22 mouse cellular contexts compared by ENCODE assay signal in the genomic region with DNA sequence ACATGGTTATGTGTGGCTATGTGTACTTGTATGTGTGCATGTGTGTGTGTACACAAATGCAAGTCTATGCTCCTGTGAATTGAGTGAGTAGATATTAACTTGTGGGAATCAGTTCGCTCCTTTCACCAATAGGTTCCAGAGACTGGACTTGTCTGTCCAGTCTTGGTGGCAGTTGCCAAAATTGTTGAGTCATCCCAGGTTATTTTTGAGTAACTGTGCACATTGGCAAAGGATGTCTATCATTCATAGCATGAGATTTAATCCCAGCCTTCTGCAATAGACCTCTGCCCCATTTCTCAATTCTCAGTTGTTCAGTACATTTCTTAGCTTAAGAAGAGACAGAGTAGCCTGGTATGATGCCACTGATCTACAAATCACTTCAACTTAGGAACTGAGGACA. TPM values are rescaled to one million over a fixed set of nuclear protein-coding genes. Genes with fewer than 3 reads are reported as not detected.
"Had no signal": no experiment of that assay in that cellular context is flagged by ENCODE, and none has a peak within 500 bp of the region (broad histone marks: within the 10 kb centered on the region; RNA-seq: fewer than 3 reads in every experiment).

No protein-coding gene starts in this region.

- H3K4me3 ChIP-seq: limb, embryonic 13.5 days; liver, embryonic 12.5 days; midbrain, embryonic 12.5 days; neural tube, embryonic 13.5 days; stomach, embryonic 15.5 days had no signal

- DNase-seq: kidney, adult 8-10 months; kidney, postnatal 36 days; layer of hippocampus, adult 9-11 months; layer of hippocampus, postnatal 36 days; left cerebral cortex, postnatal 4 days; lung, embryonic 14.5 days; lung, postnatal 10 days; lung, postnatal 4 days; retina, postnatal 1 day; right cerebral cortex, postnatal 4 days; thymus, adult 2 months; thymus, postnatal 25 days had no signal

- H3K27ac ChIP-seq: limb, embryonic 13.5 days; liver, embryonic 12.5 days; midbrain, embryonic 12.5 days; neural tube, embryonic 13.5 days; stomach, embryonic 15.5 days had no signal

- H3K4me1 ChIP-seq: limb, embryonic 13.5 days; liver, embryonic 12.5 days; midbrain, embryonic 12.5 days; neural tube, embryonic 13.5 days; stomach, embryonic 15.5 days had no signal

- H3K27me3 ChIP-seq: limb, embryonic 13.5 days; liver, embryonic 12.5 days; midbrain, embryonic 12.5 days; neural tube, embryonic 13.5 days; stomach, embryonic 15.5 days had no signal

- H3K36me3 ChIP-seq: limb, embryonic 13.5 days; liver, embryonic 12.5 days; midbrain, embryonic 12.5 days; neural tube, embryonic 13.5 days; stomach, embryonic 15.5 days had no signal

RNA-seq across cellular contexts. Expression of a gene that starts 16.0 kb away (rescaled TPM):
- polyA plus RNA-seq: kidney, embryonic 16.5 days; limb, embryonic 13.5 days; liver, embryonic 12.5 days; liver, embryonic 16.5 days; lung, embryonic 14.5 days; midbrain, embryonic 12.5 days; midbrain, embryonic 16.5 days; neural tube, embryonic 13.5 days; spleen, adult 2 months; stomach, embryonic 15.5 days; testis, adult 2 months; thymus, adult 2 months had no signal

RNA-seq across cellular contexts. Expression of a gene that starts 28.9 kb away (rescaled TPM):
- polyA plus RNA-seq: kidney, embryonic 16.5 days; limb, embryonic 13.5 days; liver, embryonic 12.5 days; liver, embryonic 16.5 days; lung, embryonic 14.5 days; midbrain, embryonic 12.5 days; midbrain, embryonic 16.5 days; neural tube, embryonic 13.5 days; spleen, adult 2 months; stomach, embryonic 15.5 days; testis, adult 2 months; thymus, adult 2 months had no signal
